Mouse (Mus musculus): ENCODE data around the gene Rom1.

DNA sequence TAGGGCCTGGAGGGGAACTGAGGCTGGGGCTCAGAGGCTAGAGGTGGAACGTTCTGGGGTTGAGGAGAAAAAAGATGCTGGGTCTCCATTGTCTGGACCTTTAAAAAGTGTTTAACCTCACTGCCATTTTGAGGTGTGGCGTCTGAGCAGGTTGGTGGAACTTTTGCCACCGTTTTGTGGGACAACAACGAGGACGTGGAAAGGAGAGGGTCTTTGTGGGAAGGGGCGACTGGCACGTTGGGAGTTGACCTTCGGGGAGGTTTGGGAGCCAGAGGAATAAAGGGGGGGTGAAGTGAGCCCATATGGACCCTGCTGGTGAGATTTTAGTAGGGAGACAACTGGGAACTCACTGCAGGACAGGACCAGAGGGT lies 38.2 kb upstream of the Rom1 start:
- TF ChIP-seq CTCF (IDR thresholded peaks at IDR 0.05; ENCODE audit: control insufficient read depth, insufficient read depth, insufficient read length) (no peak), CEBPB (IDR thresholded peaks at IDR 0.05; ENCODE audit: low read depth) (no peak), USF1 (IDR thresholded peaks at IDR 0.05; ENCODE audit: low read depth) (no peak)
